Mouse (Mus musculus): Measurements from ENCODE around the gene Cyp4f16. TPM values are rescaled to one million over a fixed set of nuclear protein-coding genes. Genes with fewer than 3 reads are reported as not detected.
"Not testable (repeated sequence)": the region's sequence is repeated elsewhere in the genome, so short reads cannot be mapped to it uniquely, and the experiment has no call there.

The Cyp4f16 gene
- polyA plus RNA-seq, 1 experiment from 2014 or later = 6.1 TPM

- no peak for DNase-seq (ENCODE audit: low spot score)
- H3K9ac ChIP-seq (ENCODE audit: low read depth, low read length) = no peak overlapping the region
- no peak overlapping the region for H3K4me2 ChIP-seq
- no peaks in the 10 kb centered on the region for H3K36me3 ChIP-seq (ENCODE audit: control insufficient read depth, insufficient read depth, low read length)
- no peak overlapping the region for H3K27ac ChIP-seq (ENCODE audit: low read depth, low read length)
- no peaks in the 10 kb centered on the region for H3K27me3 ChIP-seq (replicated peaks; ENCODE audit: control insufficient read depth, insufficient read depth, low read length)
- no peaks in the 10 kb centered on the region for H3K9me3 ChIP-seq (ENCODE audit: control insufficient read depth, low read length)
- no peaks in the 10 kb centered on the region for H3K4me1 ChIP-seq (replicated peaks; ENCODE audit: control insufficient read depth, insufficient read depth, low read length)
- no peak for ATAC-seq (replicated peaks; ENCODE audit: low FRiP score)
- no peak overlapping the region for H3K4me3 ChIP-seq (ENCODE audit: low read depth, low read length)
- WGBS = 76% methylated on average over 5 of the region's 5 CpGs
Observed at GRCm38 (mm10) chr17:32516126-32516525, 20.2 kb upstream of the Cyp4f16 start.

- no peak for ATAC-seq (replicated peaks; ENCODE audit: low FRiP score)
- H3K4me2 ChIP-seq = no peak overlapping the region
- H3K27me3 ChIP-seq (replicated peaks; ENCODE audit: control insufficient read depth, insufficient read depth, low read length) = no peaks in the 10 kb centered on the region
- H3K4me3 ChIP-seq (ENCODE audit: low read depth, low read length) = no peak overlapping the region
- WGBS = 87% methylated on average over 5 of the region's 5 CpGs
- no peaks in the 10 kb centered on the region for H3K36me3 ChIP-seq (ENCODE audit: control insufficient read depth, insufficient read depth, low read length)
- H3K4me1 ChIP-seq (replicated peaks; ENCODE audit: control insufficient read depth, insufficient read depth, low read length) = no peaks in the 10 kb centered on the region
- H3K27ac ChIP-seq (ENCODE audit: low read depth, low read length) = no peak overlapping the region
- no peak overlapping the region for H3K9ac ChIP-seq (ENCODE audit: low read depth, low read length)
- DNase-seq (ENCODE audit: low spot score) = no peak
- H3K9me3 ChIP-seq (ENCODE audit: control insufficient read depth, low read length) = no peaks in the 10 kb centered on the region
Observed at GRCm38 (mm10) chr17:32521981-32522380, 14.4 kb upstream of the Cyp4f16 start.

GRCm38 (mm10) chr17:32522386-32522785, 14.0 kb upstream of the Cyp4f16 start:
- DNase-seq (ENCODE audit: low spot score) (no peak), ATAC-seq (replicated peaks; ENCODE audit: low FRiP score) (no peak)
- Histone ChIP-seq H3K9me3 (ENCODE audit: control insufficient read depth, low read length) (no peaks in the 10 kb centered on the region), H3K4me2 (no peak overlapping the region), H3K4me1 (replicated peaks; ENCODE audit: control insufficient read depth, insufficient read depth, low read length) (no peaks in the 10 kb centered on the region), H3K4me3 (ENCODE audit: low read depth, low read length) (no peak overlapping the region), H3K27me3 (replicated peaks; ENCODE audit: control insufficient read depth, insufficient read depth, low read length) (no peaks in the 10 kb centered on the region), H3K9ac (ENCODE audit: low read depth, low read length) (no peak overlapping the region), H3K27ac (ENCODE audit: low read depth, low read length) (no peak overlapping the region), H3K36me3 (ENCODE audit: control insufficient read depth, insufficient read depth, low read length) (no peaks in the 10 kb centered on the region)
- 73% methylated on average over 4 of the region's 4 CpGs for WGBS

GRCm38 (mm10) chr17:32522816-32523215, 13.5 kb upstream of the Cyp4f16 start:
- no peaks in the 10 kb centered on the region for H3K36me3 ChIP-seq (ENCODE audit: control insufficient read depth, insufficient read depth, low read length)
- H3K4me3 ChIP-seq (ENCODE audit: low read depth, low read length) = no peak overlapping the region
- 78% methylated on average over 5 of the region's 5 CpGs for WGBS
- no peaks in the 10 kb centered on the region for H3K4me1 ChIP-seq (replicated peaks; ENCODE audit: control insufficient read depth, insufficient read depth, low read length)
- ATAC-seq (replicated peaks; ENCODE audit: low FRiP score) (no peak), DNase-seq (ENCODE audit: low spot score) (no peak)
- no peak overlapping the region for H3K27ac ChIP-seq (ENCODE audit: low read depth, low read length)
- no peak overlapping the region for H3K9ac ChIP-seq (ENCODE audit: low read depth, low read length)
- H3K4me2 ChIP-seq = no peak overlapping the region
- H3K9me3 ChIP-seq (ENCODE audit: control insufficient read depth, low read length) = no peaks in the 10 kb centered on the region
- H3K27me3 ChIP-seq (replicated peaks; ENCODE audit: control insufficient read depth, insufficient read depth, low read length) = no peaks in the 10 kb centered on the region

GRCm38 (mm10) chr17:32523895-32524294, 12.5 kb upstream of the Cyp4f16 start:
- Histone ChIP-seq H3K4me3 (ENCODE audit: low read depth, low read length) (no peak overlapping the region), H3K27ac (ENCODE audit: low read depth, low read length) (no peak overlapping the region), H3K4me1 (replicated peaks; ENCODE audit: control insufficient read depth, insufficient read depth, low read length) (no peaks in the 10 kb centered on the region), H3K27me3 (replicated peaks; ENCODE audit: control insufficient read depth, insufficient read depth, low read length) (no peaks in the 10 kb centered on the region), H3K9me3 (ENCODE audit: control insufficient read depth, low read length) (no peaks in the 10 kb centered on the region), H3K4me2 (no peak overlapping the region), H3K9ac (ENCODE audit: low read depth, low read length) (no peak overlapping the region), H3K36me3 (ENCODE audit: control insufficient read depth, insufficient read depth, low read length) (no peaks in the 10 kb centered on the region)
- no peak for DNase-seq (ENCODE audit: low spot score)
- WGBS = 80% methylated on average over 11 of the region's 11 CpGs
- ATAC-seq (replicated peaks; ENCODE audit: low FRiP score) = no peak

GRCm38 (mm10) chr17:32526341-32526740, 10.0 kb upstream of the Cyp4f16 start:
- WGBS = 92% methylated on average over 1 of the region's 1 CpGs
- not testable (repeated sequence) for H3K27me3 ChIP-seq (replicated peaks; ENCODE audit: control insufficient read depth, insufficient read depth, low read length); DNase-seq (ENCODE audit: low spot score); H3K27ac ChIP-seq (ENCODE audit: low read depth, low read length); H3K4me2 ChIP-seq; H3K9me3 ChIP-seq (ENCODE audit: control insufficient read depth, low read length); H3K4me3 ChIP-seq (ENCODE audit: low read depth, low read length); H3K36me3 ChIP-seq (ENCODE audit: control insufficient read depth, insufficient read depth, low read length); H3K4me1 ChIP-seq (replicated peaks; ENCODE audit: control insufficient read depth, insufficient read depth, low read length); ATAC-seq (replicated peaks; ENCODE audit: low FRiP score); H3K9ac ChIP-seq (ENCODE audit: low read depth, low read length)

GRCm38 (mm10) chr17:32527748-32528147, 8.6 kb upstream of the Cyp4f16 start:
- Histone ChIP-seq H3K4me3 (ENCODE audit: low read depth, low read length) (no peak overlapping the region), H3K9me3 (ENCODE audit: control insufficient read depth, low read length) (no peaks in the 10 kb centered on the region), H3K4me2 (peak overlapping the region; percentile 65), H3K27ac (ENCODE audit: low read depth, low read length) (no peak overlapping the region), H3K9ac (ENCODE audit: low read depth, low read length) (peak overlapping the region; percentile 53; the same call in 1 of the 2 replicates), H3K4me1 (replicated peaks; ENCODE audit: control insufficient read depth, insufficient read depth, low read length) (no peaks in the 10 kb centered on the region), H3K36me3 (ENCODE audit: control insufficient read depth, insufficient read depth, low read length) (no peaks in the 10 kb centered on the region), H3K27me3 (replicated peaks; ENCODE audit: control insufficient read depth, insufficient read depth, low read length) (no peaks in the 10 kb centered on the region)
- DNase-seq (ENCODE audit: low spot score) = no peak
- no peak for ATAC-seq (replicated peaks; ENCODE audit: low FRiP score)
- 84% methylated on average over 11 of the region's 11 CpGs for WGBS

GRCm38 (mm10) chr17:32528408-32529337, 7.7 kb upstream of the Cyp4f16 start:
- DNase-seq (ENCODE audit: low spot score) = peak; percentile 86
- WGBS = 13% methylated on average over 26 of the region's 26 CpGs
- no peaks in the 10 kb centered on the region for H3K27me3 ChIP-seq (replicated peaks; ENCODE audit: control insufficient read depth, insufficient read depth, low read length)
- peak overlapping the region; percentile 53 for H3K9ac ChIP-seq (ENCODE audit: low read depth, low read length)
- ATAC-seq (replicated peaks; ENCODE audit: low FRiP score) = peak; percentile 87
- no peaks in the 10 kb centered on the region for H3K9me3 ChIP-seq (ENCODE audit: control insufficient read depth, low read length)
- no peaks in the 10 kb centered on the region for H3K4me1 ChIP-seq (replicated peaks; ENCODE audit: control insufficient read depth, insufficient read depth, low read length)
- H3K36me3 ChIP-seq (ENCODE audit: control insufficient read depth, insufficient read depth, low read length) = no peaks in the 10 kb centered on the region
- no peak overlapping the region for H3K27ac ChIP-seq (ENCODE audit: low read depth, low read length)
- peak overlapping the region; percentile 48 for H3K4me3 ChIP-seq (ENCODE audit: low read depth, low read length)
- H3K4me2 ChIP-seq = peak overlapping the region; percentile 65

- 63% methylated on average over 4 of the region's 4 CpGs for WGBS
- H3K27ac ChIP-seq (ENCODE audit: low read depth, low read length); DNase-seq (ENCODE audit: low spot score); H3K9me3 ChIP-seq (ENCODE audit: control insufficient read depth, low read length); H3K4me2 ChIP-seq; ATAC-seq (replicated peaks; ENCODE audit: low FRiP score); H3K4me1 ChIP-seq (replicated peaks; ENCODE audit: control insufficient read depth, insufficient read depth, low read length); H3K4me3 ChIP-seq (ENCODE audit: low read depth, low read length); H3K9ac ChIP-seq (ENCODE audit: low read depth, low read length); H3K36me3 ChIP-seq (ENCODE audit: control insufficient read depth, insufficient read depth, low read length); H3K27me3 ChIP-seq (replicated peaks; ENCODE audit: control insufficient read depth, insufficient read depth, low read length): not testable (repeated sequence)
Observed at GRCm38 (mm10) chr17:32532356-32532755, 4.0 kb upstream of the Cyp4f16 start.

Measured in liver, embryonic 11.5 days (tissue).